Mouse (Mus musculus) cerebellum, postnatal 4 days (tissue): ENCODE results near the gene Sass6.
A peak's percentile ranks its signal among the peaks of the same experiment; 100 is the strongest.
"Not testable (repeated sequence)": the region's sequence is repeated elsewhere in the genome, so short reads cannot be mapped to it uniquely, and the experiment has no call there.

Experiments used
- DNase-seq, 2 experiments: peaks; one replicate each; pipeline ENCODE4 v3.0.0; 2022; ENCODE audit warnings: low spot score in 2 of 2, mixed read lengths in 1 of 2

The Sass6 gene

GRCm38 (mm10) chr3:116594728-116595602 is at the start of gene Sass6:
TSS of gene Sass6 (plus strand) at chr3:116594982.
- peak; percentile 99 for DNase-seq

- no peak for DNase-seq
Measured at GRCm38 (mm10) chr3:116547430-116547829, 47.4 kb upstream of the Sass6 start.

DNA sequence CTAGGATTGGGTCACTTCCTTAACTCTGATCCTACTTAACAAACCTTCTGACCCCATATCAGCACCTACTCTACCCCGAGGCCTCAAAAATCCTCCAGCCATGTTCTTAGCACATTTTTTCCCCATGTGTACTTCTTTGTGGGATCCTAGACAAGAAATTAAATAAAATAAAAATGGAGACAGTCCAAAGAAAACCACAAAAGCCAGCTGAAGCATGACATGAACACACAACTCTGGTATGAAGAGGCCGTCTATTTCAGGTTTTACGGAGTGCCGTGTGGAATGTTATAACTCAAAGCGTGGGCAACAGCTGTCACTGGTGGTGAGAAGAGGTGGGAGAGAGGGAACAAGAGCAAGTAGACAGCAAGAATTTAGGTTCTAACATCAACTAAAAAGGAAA is 43.4 kb upstream of the Sass6 start:
- no peak for DNase-seq

DNA sequence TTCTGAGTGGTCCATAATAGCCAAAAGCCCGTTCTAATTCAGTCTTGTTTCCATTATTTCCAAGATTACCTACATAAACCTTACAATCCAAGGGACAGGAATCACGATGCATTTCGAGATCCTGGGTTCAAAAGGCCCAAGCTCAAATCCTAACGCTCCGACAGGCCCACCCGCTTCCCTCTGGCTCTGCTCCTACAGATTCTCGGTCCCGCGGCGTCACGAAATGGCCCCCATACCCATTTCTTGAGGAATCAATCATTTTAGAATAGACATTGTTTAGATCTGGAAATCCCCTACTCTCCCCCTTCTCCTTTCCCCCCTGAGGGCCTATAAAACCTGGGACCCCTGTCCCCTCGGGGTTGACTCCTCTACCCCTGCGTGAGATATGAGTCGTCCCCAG is 33.5 kb upstream of the Sass6 start:
- DNase-seq = not testable (repeated sequence)

DNA sequence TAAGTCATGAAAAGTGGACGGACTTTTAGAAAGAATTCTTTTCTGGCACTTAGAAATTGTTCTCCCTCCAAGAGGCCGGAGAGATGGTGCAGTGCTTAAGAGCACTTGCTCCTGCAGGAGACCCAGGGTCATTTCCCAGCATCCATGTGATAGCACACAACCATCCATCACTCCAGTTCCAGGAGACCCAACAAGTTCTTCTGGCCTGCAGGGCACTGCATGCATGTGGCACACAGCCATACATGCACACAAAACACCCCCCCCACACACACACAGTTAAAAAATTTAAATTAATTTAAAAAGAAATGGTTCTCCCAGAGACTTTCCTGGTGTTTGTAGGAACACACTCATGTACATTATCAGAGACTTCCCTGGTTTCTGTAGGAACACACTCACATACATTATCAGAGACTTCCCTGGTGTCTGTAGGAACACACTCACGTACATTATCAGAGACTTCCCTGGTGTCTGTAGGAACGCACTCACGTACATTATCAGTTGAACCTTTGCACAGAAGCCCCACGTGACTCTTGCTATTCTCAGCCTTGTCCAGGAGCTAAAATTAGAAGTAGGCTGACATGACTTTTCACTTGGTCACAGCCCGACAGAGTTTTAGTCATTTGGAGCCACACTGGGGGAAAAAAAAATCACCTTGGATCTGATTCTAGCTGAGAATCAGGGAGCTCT is 32.2 kb upstream of the Sass6 start, which contains the start of gene Lrrc39:
Gene Lrrc39, plus strand, starts transcription at position 566 of the 687 bp plus-strand sequence.
- no peak for DNase-seq

DNA sequence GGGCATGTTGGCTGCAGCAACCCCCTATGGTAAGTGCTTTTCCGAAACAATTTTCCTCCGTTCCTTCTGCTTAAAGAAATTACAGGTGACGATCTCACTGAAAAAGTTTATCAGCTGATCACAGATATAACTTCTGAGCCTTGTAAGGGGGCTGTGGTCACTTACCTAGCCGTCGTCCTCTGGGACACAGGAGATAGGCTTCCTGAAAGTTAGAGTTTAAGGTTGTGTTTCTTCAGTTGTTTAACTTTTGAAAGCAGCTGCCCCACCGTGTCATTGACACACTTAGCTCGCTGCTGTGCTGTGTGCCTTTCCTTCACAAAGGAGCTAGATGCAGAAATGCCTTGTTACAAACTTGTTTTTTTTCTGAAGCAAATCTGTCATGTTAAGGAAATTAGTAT is 31.7 kb upstream of the Sass6 start:
- no peak for DNase-seq

GRCm38 (mm10) chr3:116570628-116571027 is 24.2 kb upstream of the Sass6 start:
- DNase-seq = no peak

DNA sequence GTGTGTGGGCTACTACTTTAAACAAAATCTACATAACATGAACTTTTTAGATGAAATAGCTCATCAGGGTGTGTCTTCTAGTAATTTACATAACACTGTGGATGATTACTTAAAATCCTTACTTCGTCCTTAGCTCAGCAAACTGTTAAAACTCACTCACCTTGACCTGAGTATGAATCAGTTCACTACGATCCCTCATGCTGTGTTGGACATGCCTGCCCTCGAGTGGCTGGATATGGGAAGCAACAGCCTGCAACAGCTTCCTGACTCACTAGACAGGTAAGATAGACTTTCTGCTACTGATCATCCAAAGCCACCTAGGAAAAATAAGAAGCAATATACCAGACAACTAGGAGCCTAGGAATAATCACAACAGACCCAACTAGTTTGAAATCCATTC is 17.5 kb upstream of the Sass6 start:
- no peak for DNase-seq

DNA sequence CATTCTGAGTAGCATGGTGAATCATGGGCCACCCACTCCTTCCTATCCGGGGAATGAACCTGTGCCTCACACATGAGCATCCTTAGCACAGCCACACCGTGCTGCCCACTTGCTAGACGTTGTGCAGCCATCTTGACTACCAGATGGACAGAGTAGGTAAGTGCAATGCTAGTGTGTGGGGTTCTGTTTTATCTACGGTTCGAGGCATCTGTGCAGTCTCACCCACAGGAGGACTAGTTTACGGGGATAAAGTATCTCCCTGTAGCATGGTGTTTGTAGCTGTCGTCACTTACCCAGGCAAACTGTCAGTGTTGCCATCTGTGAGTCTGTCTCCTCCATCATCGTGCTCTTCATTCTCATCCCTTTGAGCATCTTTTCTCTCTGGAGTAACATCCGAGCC is 12.6 kb upstream of the Sass6 start:
- no peak for DNase-seq

GRCm38 (mm10) chr3:116594076-116594727 is 580 bp upstream of the Sass6 start:
- DNase-seq = no peak

DNA sequence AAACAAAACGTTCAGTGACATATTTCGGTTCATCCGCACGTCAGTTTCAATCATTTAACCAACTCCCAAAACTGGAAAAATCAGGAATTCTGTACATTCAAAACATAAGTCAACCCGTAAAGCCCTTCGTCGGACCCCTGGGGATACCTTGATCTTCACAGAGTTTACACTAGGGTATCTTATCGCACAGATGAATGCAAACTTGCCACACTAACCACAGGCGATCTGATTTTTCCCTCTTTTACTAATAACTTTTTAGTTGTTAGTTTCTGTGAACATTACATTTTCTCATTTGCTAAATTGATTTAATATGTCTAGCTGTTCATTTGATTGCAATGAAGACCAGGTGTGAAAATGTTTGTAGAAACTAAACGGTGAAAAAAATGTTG is 815 bp downstream of the Sass6 start:
- DNase-seq = no peak

DNA sequence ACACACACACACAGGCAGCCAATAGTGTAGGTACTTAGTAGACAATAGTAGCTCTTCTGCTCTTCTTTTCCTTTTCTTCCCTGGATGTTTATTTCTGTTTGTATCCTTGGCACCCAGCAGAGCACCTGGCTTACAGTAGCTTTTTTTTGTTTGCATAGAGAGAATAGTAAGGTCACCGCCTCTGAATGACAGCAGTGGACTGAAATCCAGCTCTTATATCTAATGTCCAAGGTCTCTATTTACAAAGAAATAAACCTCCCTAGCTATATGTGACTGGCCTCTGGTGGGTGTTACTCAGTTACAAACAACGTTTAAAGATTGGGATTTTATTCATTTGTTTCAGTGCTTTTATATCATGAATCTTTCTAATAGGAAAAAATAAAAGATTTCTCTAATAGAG is 4.9 kb downstream of the Sass6 start:
- DNase-seq = no peak

- DNase-seq = no peak
Measured at GRCm38 (mm10) chr3:116601005-116601404, 6.2 kb downstream of the Sass6 start.

DNA sequence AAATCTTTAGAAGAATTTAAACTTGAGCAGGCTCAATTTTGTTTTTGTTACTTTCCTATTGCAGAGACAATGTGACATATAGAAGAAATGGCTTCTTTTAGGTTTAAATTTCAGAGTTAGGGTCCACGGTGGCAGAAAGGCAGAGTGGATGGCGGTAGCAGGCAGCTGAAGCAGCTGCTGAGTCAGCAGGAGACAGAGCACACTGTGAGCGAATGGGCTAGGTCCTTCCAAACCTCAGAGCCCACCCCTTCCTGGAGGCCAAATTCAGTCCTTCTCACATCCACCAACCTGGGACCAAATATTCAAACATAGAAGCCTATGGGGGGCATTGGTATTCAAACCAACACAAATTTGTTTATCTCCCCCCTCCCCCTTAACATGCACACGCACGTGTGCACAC is 7.0 kb downstream of the Sass6 start:
- no peak for DNase-seq

GRCm38 (mm10) chr3:116604570-116604969 is 9.8 kb downstream of the Sass6 start:
- DNase-seq = no peak

GRCm38 (mm10) chr3:116614295-116614892 is 19.6 kb downstream of the Sass6 start, which contains the start of gene Trmt13:
TSS of gene Trmt13 (minus strand) at chr3:116614587.
- DNase-seq = no peak

- DNase-seq = no peak
Measured at GRCm38 (mm10) chr3:116615318-116616068, 20.7 kb downstream of the Sass6 start.

- DNase-seq = no peak
Measured at GRCm38 (mm10) chr3:116618855-116619254, 24.1 kb downstream of the Sass6 start.

GRCm38 (mm10) chr3:116620636-116621370 is 26.0 kb downstream of the Sass6 start:
- no peak for DNase-seq

- DNase-seq = no peak
Measured at GRCm38 (mm10) chr3:116622641-116623040, 27.9 kb downstream of the Sass6 start.

GRCm38 (mm10) chr3:116631459-116631858 is 36.7 kb downstream of the Sass6 start:
- no peak for DNase-seq
